7 mouse cellular contexts compared by ENCODE assay signal in the genomic region with DNA sequence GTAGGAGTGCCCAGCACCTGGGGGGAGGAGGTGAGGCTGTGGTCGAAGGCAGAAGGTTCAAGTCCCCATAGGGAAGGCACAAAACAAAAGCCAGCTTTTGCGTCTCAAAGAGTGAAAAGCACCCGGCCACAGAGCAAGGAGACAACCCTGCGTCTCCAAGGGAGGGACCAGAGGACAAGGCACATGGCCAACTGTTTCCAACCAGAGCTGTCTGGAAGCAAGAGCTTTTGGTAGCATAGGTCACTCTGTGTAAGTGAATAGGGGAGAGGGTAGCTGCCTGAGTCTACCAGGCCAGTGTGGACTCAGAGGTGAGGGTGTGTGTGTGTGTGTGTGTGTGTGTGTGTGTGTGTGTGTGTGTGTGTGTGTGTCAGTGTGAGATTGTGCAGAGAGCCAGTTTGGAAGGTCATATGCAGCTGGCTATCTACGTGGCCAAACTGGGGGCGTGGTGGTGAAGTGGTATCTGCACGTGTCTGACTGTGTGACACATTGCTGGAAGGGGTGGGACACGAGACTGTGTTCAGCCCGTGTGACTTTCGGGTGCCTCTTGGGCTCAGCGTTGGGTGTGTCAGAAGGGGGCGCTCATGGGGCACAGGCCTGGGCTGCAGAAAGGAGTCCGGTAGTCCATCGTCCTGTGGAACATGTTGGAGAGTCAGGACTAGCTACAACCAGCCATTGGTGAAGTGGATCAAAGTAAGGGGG. TPM values are rescaled to one million over a fixed set of nuclear protein-coding genes. Genes with fewer than 3 reads are reported as not detected.
DNase-seq lines count a peak whose midpoint lies in the region; ATAC-seq and TF ChIP-seq lines count a peak whose summit lies in the region.

No protein-coding gene starts in this region.

- peak; percentile 53; the same call in 1 of the 2 replicates for TF ChIP-seq CTCF in small intestine, adult 2 months (IDR thresholded peaks at IDR 0.05; ENCODE audit: extremely low read depth, insufficient read length, insufficient replicate concordance, low read depth, low read length)

- intact Hi-C loops in gastrocnemius, postnatal 14 days (cut with DNase I; ENCODE audit: low total_unique reads) = no loop called here

- H3K4me3 ChIP-seq in small intestine, adult 2 months (ENCODE audit: low read depth, low read length) = no peak overlapping the region

- no peak for TF ChIP-seq POLR2A in small intestine, adult 2 months (IDR thresholded peaks at IDR 0.05; ENCODE audit: low read depth, low read length)

- H3K4me1 ChIP-seq in small intestine, adult 2 months (ENCODE audit: control insufficient read depth, insufficient read depth, insufficient read length, low read length) = peaks cover 17% of the 10 kb centered on the region

- H3K27ac ChIP-seq in small intestine, adult 2 months (ENCODE audit: insufficient read depth, low read depth, low read length) = peak overlapping the region; percentile 36

- H3K36me3 ChIP-seq in small intestine, adult 2 months (ENCODE audit: control insufficient read depth, insufficient read depth, low read length) = 0 out of 2 replicates have a peak, but pooled peaks cover 6% of the 10 kb centered on the region

- H3K27me3 ChIP-seq in small intestine, adult 2 months (ENCODE audit: control insufficient read depth, insufficient read depth, low read length) = no peaks in the 10 kb centered on the region

- whole genome bisulfite sequencing in small intestine, adult 2 months = 29% methylated on average over 14 of the region's 14 CpGs

- DNase-seq in urinary bladder, postnatal 14 days (ENCODE audit: low spot score) = peak; percentile 73
- DNase-seq in urinary bladder, postnatal 10 days (ENCODE audit: low spot score) = no peak
- DNase-seq in gastrocnemius, postnatal 14 days = peak; percentile 75
- DNase-seq in kidney, postnatal 14 days = peak; percentile 48
- DNase-seq in right cerebral cortex, postnatal 10 days (ENCODE audit: low spot score in 2 of 2) = no peak

- ATAC-seq in erythroblast, adult 5-6 weeks (replicated peaks; ENCODE audit: low FRiP score, poor library complexity, severe bottlenecking) = no peak

RNA-seq across cellular contexts. Expression of a gene that starts 47.1 kb away (rescaled TPM):
- total RNA-seq in gastrocnemius, postnatal 14 days (2021) = under 1 TPM; 0.06 to 0.09 TPM
- polyA plus RNA-seq in small intestine, adult 2 months (2012; rRNA removed) = 0.11 and 0.16 TPM in 2 replicates
- total RNA-seq in erythroblast, adult 5-6 weeks (2015; ENCODE audit: low replicate concordance) = not detected in 2 replicates
- total RNA-seq in erythroblast, adult 5-6 weeks (2017; ENCODE audit: low replicate concordance) = not detected in 2 replicates

Comparison
In these comparisons a context has a peak if more than half of its experiments do, and no peak if none do; other contexts are left out.
1. DNase-seq: peak in urinary bladder, postnatal 14 days (single experiment), gastrocnemius, postnatal 14 days (single experiment) and kidney, postnatal 14 days (single experiment); none in urinary bladder, postnatal 10 days (single experiment) and right cerebral cortex, postnatal 10 days (0 of 2).